Mouse (Mus musculus): ENCODE measurements around the gene Lyrm7. TPM values are rescaled to one million over a fixed set of nuclear protein-coding genes. Genes with fewer than 3 reads are reported as not detected.

Gene Lyrm7
- polyA plus RNA-seq, 1 experiment from 2014 or later: 23.7 TPM

DNA sequence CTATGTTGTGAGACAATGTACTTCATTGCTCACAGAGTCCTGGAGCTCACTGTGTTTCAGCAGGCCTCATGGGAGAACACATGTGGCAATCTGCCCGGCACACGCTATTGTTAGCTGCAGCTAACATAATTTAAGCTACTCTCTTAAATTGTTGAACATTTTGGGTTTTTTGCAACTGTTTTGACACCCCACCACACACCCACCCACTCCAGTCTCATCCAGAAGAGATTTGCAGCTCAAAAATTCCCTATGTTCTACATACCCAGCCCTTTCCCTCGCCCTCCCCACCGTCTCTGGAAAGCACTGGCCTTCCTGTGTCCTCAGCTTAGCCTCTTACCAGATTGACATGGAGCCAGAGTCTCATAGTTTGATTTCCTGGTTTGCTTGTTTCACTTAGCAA, 55.5 kb downstream of the Lyrm7 start:
- DNase-seq (ENCODE audit: low spot score): no peak

DNA sequence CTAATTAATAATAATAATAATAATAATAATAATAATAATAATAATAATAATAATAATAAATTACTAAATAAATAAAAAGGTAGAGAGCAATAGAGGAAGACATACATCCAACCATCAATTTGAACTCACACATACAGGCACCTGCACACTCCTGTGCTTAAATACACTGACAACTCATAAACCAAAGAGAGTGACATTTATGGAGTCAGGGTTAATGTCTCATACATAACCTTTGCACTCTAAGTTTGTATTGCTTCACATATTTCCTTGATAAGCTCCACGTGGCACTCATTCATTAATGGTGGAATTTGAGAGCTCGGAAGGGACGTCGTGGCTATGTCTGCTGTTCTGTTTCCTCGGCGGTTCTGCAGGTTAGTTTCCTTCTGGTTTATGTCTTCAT, 58.1 kb downstream of the Lyrm7 start:
- DNase-seq (ENCODE audit: low spot score): no peak

DNA sequence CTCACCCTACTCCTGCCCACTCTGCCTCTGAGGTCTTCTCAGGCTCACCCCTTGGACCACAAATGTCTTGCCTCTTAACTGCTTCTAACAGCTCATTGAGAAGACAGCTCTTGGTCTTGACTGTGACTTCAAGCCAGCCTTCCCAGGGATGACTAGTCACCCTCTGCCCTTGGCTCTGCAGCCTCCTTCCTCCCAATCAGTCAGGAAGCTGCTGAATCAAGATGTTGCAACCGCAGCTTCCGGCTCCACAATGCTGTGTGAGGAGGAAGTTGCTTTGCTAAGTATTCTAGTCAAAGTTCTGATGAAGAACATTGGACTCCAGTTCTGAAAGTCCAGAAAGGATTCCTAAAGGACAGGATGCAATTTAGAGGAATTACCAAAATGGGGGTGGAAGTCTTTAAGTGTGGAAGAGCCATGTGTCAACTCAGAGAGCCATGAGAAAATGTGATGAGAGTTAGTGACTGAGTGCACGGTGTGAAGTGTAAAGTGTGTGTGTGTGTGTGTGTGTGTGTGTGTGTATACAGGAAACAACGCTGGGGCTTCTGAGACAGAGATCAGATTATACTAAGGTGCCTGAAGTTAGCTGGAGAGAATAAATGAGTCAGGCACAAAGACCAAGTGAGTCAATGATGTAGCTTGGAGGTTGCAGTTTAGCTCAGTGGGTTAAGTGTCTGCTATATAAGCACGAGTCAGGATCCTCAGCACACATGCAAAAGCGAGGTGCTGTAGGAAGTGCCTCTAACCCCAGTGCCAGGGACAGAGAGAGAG, 58.7 kb downstream of the Lyrm7 start:
- peak; percentile 92 for DNase-seq (ENCODE audit: low spot score)

DNA sequence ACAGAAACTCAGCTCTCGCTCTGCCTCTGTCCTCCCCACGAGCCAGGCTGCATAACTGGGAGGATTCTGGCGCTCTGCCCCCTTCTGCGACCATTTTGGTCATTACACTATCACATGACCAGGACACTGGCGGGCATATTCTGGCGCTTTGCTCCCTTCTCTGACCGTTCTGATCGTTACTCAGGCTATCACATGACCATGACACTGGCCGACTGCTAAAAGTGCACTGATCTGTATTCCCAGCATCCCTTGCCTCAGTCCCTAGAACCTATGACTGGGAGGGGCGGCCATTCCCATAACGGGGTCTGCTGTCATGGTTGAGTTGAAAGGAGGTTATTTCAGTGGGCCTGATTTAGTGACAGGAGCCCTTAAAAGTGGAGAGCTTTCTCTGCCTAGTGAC, 64.2 kb downstream of the Lyrm7 start:
- no peak for DNase-seq (ENCODE audit: low spot score)

DNA sequence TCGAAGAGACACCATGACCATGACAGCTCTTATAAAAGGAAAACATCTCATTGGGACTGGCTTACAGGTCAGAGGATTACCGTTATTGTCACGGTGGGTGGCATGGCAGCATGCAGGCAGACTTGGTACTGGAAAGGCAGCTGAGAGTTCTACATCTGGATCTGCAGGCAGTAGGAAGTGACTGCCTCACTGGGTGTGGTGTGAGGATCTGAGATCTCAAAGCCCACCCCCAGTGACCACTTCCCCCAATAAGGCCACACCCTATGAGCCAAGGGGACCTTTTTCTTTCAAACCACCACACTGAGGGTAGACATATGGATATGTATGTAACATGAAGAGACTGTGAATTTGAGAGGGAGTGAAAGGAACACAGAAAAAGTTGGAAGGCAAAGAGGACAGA, 66.0 kb downstream of the Lyrm7 start:
- no peak for DNase-seq (ENCODE audit: low spot score)

DNA sequence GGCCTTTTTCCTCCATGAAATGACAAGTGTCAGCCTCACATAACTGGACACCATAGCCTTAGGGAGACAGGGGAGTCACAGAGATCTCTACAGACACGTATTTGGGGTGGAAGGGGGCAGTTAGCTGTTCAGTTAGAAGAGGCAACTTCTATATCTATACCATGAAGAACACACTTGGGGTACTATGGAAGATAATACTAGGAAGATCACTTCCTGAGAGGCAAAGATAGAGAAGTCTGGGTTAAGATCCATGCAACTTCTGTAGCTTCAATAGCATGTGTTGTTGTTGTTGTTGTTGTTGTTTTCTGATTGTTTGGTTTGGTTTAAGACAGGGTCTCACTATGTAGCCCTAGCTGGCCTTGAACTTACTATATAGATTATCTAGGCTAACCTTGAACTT, 67.5 kb downstream of the Lyrm7 start:
- no peak for DNase-seq (ENCODE audit: low spot score)

DNA sequence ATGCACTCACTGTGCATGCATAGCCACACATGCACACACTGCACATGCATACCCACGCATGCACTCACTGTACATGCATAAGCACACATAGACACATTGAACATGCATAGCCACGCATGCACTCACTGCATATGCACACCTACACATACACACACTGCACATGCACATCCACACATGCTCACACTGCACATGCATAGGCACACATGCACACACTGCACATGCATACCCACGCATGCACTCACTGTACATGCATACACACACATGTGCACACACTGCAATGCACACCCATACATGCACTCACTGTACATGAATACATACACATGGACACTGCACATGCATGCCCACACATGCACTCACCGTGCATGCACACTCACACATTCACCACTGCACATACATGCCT, 69.3 kb downstream of the Lyrm7 start:
- DNase-seq (ENCODE audit: low spot score): no peak

DNA sequence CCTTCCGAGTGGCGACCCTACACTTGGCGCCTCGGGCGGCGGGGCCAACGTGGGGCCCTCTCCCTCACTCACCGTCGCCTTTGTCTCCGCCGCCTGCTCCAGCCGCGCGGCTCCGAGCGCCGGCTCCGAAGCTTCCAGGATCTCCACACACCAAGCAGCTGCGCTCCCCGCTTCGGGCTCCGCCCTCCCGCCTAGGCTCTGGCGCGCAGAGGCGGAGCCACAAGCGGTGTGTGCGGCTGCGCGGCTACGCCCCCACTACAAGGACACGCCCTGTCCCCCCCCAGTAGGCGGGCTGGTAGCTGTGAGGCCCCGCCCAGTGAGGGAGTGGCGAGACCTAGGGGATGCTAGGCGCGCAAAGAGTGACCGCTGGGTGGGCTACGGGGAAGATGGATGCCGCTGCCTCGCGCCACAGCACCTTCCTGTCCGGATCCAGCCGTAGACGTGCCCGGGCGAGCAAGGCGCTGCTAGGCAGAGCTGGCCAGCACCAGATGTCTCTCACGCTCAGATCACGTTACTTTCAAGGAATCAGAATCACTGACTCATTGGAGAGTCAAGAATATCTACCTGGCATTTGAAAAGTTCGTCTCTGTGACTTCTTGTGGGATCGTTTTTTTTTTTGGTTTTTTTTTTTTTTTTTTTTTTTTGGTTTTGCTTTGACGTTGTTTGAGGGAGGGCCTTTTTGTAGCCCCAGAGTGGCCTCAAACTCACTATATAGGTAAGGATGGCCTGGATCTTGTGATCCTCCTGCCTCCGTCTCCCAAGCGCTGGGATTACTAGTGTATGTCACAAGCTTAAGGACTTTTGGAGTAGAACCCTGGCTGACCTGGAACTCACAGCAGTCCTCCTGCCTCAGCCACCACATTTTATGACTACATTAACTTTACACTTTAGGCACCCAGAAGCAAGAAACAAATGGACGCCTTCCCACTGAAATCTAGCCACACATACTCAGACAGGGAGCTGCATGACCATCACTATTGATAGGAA, 72.9 kb downstream of the Lyrm7 start, which contains the start of gene Cdc42se2:
Gene Cdc42se2, minus strand, starts transcription at position 188 of the 987 bp plus-strand sequence.
- peak; percentile 98 for DNase-seq (ENCODE audit: low spot score)

DNA sequence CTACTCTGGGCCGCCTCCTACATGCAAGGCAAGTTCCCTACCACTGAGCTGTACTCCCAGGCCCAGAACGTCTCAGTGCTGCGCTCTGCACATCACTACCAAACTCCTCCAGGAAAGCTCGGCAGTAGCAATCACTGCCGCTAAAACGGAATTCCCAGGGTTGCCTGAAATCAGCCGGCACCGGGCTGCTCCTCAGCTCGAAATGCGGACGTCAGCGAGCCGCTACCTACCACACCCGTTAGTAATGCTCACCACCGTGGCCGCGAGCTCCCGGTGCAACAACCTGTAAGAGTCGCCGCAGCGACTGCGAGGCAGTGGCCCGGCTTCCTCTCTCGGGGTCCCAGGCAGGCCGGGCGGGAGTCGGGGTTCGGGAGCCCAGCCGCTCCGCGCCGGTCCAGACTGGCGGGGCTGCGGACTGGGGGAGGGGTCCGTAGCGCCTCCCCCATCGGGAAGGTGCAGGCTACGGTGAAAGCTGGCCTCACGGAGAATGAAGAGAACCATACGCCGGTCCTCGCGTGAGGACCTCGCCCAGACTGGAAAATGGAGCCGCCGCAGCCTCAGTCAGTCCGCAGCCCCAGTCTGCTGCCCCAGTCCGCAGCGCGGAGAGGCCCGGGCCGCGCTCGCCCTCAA, 73.7 kb downstream of the Lyrm7 start:
- peak; percentile 66 for DNase-seq (ENCODE audit: low spot score)

DNA sequence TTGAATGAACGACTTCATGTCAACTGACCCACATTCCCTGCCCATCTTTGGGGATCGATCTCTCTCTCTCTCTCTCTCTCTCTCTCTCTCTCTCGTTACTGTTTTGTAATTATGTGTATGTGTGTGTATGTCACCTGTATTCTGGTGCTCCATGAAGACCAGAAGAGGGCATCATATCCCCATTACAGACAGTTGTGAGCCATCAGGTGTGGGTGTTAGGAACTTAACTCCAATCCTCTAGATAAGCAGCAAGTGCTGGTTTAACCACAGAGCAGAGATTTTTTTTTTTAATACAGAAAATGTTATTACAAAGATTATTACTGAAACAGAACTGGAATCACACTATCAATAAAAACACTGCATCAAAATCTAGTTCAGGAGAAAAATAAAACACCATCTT, 75.2 kb downstream of the Lyrm7 start:
- no peak for DNase-seq (ENCODE audit: low spot score)

DNA sequence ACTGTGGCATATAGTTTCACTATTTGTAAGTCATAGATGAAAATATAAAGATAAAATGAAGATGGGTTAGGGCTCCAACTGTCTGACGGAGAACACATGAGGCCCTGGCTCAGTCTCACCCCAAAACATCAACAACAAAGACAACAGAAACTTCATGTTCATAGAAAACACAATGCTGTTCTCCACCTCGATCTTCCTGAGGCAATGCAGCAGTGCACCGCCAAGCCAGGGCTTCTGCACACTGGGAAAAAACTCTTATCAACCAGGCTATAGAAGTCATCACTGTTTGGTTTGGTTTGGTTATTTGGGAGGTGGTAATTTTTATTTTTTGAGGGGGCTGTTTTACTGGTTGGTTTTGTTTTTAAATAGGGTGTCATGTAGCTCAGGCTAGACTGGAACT, 76.3 kb downstream of the Lyrm7 start:
- no peak for DNase-seq (ENCODE audit: low spot score)

DNA sequence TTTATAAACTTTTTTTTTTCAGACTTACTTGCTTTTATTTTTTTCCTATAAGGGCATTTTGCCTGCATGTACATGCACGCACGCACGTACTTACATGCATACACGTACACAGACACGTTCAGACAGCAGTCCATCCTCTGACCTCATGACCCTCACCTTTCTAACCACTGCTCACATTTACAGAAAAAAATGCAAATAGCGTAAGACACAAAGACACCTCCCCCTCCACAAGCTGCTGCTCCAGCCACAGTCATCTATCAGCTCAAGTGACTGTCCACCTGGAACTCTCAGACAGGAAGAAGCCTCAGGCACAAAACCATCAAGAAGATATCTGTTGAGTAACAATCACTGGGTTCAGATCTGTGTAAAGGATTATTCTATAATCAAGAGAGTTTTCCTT, 78.5 kb downstream of the Lyrm7 start:
- no peak for DNase-seq (ENCODE audit: low spot score)

DNA sequence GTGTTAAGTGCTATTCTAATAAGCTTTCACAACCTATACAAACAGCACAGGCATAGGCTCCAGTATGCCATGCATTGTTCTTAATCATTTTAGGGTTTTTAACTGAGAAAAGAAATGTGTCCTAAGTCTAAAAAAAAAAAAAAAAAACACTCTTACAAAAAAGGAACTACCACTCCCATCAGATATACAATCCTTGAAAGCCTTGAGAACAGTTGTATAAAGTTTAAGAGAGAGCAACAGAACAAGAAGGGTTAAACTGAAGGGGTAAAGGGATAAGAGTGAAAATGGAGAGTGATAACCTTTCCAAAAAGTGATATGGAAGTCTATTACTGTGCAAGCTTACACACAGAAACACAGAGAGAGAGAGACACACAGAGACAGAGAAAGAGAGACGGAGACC, 80.8 kb downstream of the Lyrm7 start:
- DNase-seq (ENCODE audit: low spot score): no peak

DNA sequence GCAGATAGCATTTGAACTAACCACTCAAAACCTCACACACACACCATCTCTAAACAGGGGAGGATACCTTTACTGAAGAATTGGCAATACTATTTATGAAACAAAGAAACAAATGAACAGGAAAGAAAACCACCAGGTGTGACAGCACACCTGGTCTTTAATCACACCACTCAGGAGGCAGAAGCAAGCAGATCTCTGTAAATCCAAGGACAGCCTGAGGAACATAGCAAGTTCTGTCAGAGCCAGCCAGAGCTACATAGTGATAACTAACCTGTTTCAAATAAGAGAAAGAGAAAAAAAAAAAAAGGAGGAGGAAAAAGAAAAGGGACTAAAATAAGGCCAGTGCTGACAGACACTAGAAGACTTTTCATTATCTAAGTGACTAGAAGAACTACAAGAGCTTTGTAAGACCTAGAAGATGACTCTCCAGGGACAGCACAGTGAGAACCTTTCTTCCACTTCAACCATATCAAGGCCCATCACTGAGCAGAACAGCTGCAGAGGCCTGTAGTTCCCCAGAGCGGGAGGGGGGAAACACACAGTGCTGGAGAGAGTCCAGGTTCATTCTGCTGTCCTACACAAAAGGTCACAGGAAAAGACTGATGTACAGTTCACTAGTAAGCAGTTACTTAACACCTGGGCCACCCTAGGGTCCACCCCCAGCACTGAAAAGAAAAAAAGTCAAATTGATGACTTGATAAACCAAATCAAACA, 82.4 kb downstream of the Lyrm7 start:
- peak; percentile 23 for DNase-seq (ENCODE audit: low spot score)

DNA sequence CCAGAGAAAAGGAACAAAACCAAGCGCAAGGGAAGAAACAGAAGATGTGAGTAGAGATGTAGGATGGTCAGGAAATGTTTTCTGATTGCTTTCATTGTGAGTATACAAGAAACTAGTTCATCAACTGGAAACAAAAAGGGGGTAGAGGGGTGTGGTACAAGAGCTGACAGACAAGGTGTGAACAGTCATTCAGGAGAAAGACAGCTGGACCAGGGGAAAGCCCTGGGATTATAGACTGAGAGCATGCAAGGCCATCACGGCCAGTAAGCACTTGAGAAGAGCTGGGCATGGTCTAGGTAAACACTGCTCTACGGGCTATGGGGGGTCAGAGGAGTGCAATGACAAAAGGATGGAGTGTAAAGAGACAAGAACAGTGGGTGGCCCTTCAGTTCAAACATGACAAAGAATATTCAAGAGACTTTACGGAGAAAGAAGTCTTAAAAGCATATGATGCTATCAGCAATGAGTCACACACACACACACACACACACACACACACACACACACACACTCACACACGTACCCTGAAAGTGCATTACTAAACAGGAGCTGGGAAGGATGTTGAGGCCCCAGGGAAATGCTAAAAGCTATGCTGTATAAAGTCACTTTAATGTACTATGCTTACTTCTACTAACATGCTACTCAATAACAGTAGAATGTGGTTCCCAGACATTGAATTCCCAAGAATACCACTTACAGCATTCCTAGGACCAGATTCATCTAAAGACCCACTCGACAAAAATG, 83.2 kb downstream of the Lyrm7 start:
- no peak for DNase-seq (ENCODE audit: low spot score)

Other genes starting within 250 kb of the Lyrm7 start
- 144 and 158 TPM in 2 replicates for gene Cdc42se2, start 73.2 kb downstream of the Lyrm7 start, polyA plus RNA-seq (2015; fragmentation: Nextera tagmentation; extraction: Ambion mirVana)
- gene Hint1, start 5.5 kb upstream of the Lyrm7 start, polyA plus RNA-seq (2015; fragmentation: Nextera tagmentation; extraction: Ambion mirVana): 767 and 806 TPM in 2 replicates
- 17.0 and 20.4 TPM in 2 replicates for gene Gpx3, start 41.5 kb upstream of the Lyrm7 start, polyA plus RNA-seq (2015; fragmentation: Nextera tagmentation; extraction: Ambion mirVana)
- 40.6 and 40.8 TPM in 2 replicates for gene Tnip1, start 102.0 kb upstream of the Lyrm7 start, polyA plus RNA-seq (2015; fragmentation: Nextera tagmentation; extraction: Ambion mirVana)
- gene Anxa6, start 172.5 kb upstream of the Lyrm7 start, polyA plus RNA-seq (2015; fragmentation: Nextera tagmentation; extraction: Ambion mirVana): 131 TPM in 2 replicates
- gene Ccdc69, start 217.2 kb upstream of the Lyrm7 start, polyA plus RNA-seq (2015; fragmentation: Nextera tagmentation; extraction: Ambion mirVana): 25.4 and 26.8 TPM in 2 replicates
- 27.4 and 30.4 TPM in 2 replicates for gene Gm2a, start 237.2 kb upstream of the Lyrm7 start, polyA plus RNA-seq (2015; fragmentation: Nextera tagmentation; extraction: Ambion mirVana)

Measured in thymus, postnatal 0 days (tissue).